Mouse (Mus musculus) neural tube, embryonic 14.5 days (tissue): ENCODE measurements around the gene Knl1. TPM values are rescaled to one million over a fixed set of nuclear protein-coding genes. Genes with fewer than 3 reads are reported as not detected.
"Not testable (repeated sequence)": the region's sequence is repeated elsewhere in the genome, so short reads cannot be mapped to it uniquely, and the experiment has no call there.

ENCODE experiments used
- ATAC-seq: fragments of 200-750 bp; cut with Nextera tagmentation; 2 replicates; pipeline ENCODE4 v1.8.0; 2017; ENCODE audit warnings: low read depth, mild to moderate bottlenecking, moderate TSS enrichment, moderate library complexity
- H3K27ac ChIP-seq: fragments of 300-500 bp; sonication (generic); 2 replicates; pipeline ENCODE4 v1.5.1; 2014; ENCODE audit warnings: low read depth, mild to moderate bottlenecking, control low read depth, low read length, moderate library complexity, mixed read lengths
- H3K27me3 ChIP-seq: fragments of 300-500 bp; sonication (generic); 2 replicates; pipeline ENCODE4 v1.6.1; 2014; ENCODE audit warnings: low read length; ENCODE audit not compliant: control insufficient read depth, insufficient read depth
- H3K36me3 ChIP-seq: fragments of 300-500 bp; sonication (generic); 2 replicates; pipeline ENCODE4 v1.6.1; 2014; ENCODE audit warnings: low read length, mixed read lengths; ENCODE audit not compliant: control insufficient read depth, insufficient read depth
- H3K4me1 ChIP-seq: fragments of 300-500 bp; sonication (generic); 2 replicates; pipeline ENCODE4 v1.6.1; 2014; ENCODE audit warnings: low read length; ENCODE audit not compliant: control insufficient read depth, insufficient read depth
- H3K4me2 ChIP-seq: fragments of 300-500 bp; sonication (generic); 2 replicates; pipeline ENCODE4 v1.6.1; 2014; ENCODE audit warnings: mild to moderate bottlenecking, low read depth, low read length, control low read depth
- H3K4me3 ChIP-seq: fragments of 300-500 bp; sonication (generic); 2 replicates; pipeline ENCODE4 v1.5.1; 2014; ENCODE audit warnings: low read depth, low read length, control low read depth, mixed read lengths
- H3K9ac ChIP-seq: fragments of 300-500 bp; sonication (generic); replicated peaks from 2 replicates; pipeline ENCODE4 v1.6.1; 2014; ENCODE audit warnings: low read depth, mild to moderate bottlenecking, control low read depth, low read length, mixed read lengths
- H3K9me3 ChIP-seq: fragments of 300-500 bp; sonication (generic); 2 replicates; pipeline ENCODE4 v1.6.1; 2016; ENCODE audit warnings: low read length; ENCODE audit not compliant: control insufficient read depth
- WGBS: fragments of 180-500 bp; shearing (Covaris S2); extraction: QIAGEN DNeasy Blood & Tissue Kit; methylation state at CpG from one replicate; pipeline ENCODE4 v1.1.7; 2014; 5-methylcytosine and 5-hydroxymethylcytosine counted together
- polyA plus RNA-seq: library from polyadenylated mRNA; unstranded; fragments of >200 nt; fragmentation: Nextera tagmentation; extraction: Ambion mirVana; gene quantifications from 2 replicates; pipeline ENCODE4 v1.2.1, GENCODE M21; 2014

Gene Knl1
- 2.9 and 4.9 TPM in 2 replicates for polyA plus RNA-seq

DNA sequence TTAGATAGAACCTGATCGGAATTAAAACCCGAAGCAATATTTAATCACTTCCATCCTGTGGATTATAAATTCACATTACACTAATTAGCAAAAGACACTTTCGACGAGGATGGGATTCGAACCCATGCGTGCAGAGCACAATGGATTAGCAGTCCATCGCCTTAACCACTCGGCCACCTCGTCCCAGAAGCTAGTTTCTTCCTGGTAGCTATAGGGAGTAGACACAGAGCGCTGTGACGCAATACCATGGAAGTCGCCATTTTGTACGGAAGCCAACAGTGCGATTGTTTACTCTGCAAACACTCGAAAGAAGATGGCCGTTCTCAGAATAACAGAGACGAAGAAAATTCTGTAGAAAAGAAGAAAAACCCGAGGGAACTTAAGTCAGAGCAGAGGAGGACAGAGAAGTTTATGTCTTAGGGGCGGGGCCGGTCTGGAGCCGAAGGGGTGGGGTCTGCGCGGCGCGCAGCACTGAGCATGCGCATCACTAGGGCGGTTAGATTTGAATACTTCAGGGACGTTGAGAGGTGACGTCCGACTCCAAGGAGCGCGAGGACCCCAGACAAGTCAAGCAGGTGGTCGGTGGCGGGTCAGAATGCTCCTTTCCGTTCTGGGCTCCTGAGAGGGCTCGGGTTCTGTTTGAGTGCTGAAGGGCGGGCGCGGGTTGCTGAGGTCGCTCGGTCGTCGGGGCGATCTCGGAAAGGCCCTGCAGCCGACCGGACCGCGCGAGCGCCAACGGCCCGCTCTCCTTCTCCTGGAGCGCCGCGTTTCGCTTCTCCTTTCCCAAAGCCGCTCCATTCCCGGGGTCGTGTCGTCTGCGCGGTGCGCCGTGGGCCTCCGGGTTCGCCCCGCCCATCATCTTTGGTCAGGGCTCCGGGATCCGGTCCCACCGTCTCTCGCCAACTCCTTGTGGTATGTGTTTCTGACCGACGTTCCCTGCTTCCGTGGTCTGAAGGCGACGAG lies at the start of gene Knl1:
Gene Knl1 (plus strand): TSS at position 471 of the 963 bp plus-strand sequence.
- H3K4me3 ChIP-seq = peak within 1 kb of the TSS; percentile 69
- ATAC-seq = peak; percentile 96
- H3K27ac ChIP-seq = peak within 1 kb of the TSS; percentile 82
- peak within 1 kb of the TSS; percentile 52 for H3K4me2 ChIP-seq
- peak within 1 kb of the TSS; percentile 47 for H3K9ac ChIP-seq
- no peaks in the 10 kb centered on the region for H3K9me3 ChIP-seq
- H3K4me1 ChIP-seq = no peaks in the 10 kb centered on the region
- H3K36me3 ChIP-seq = no peaks in the 10 kb centered on the region
- WGBS = under 1% methylated on average over 77 of the region's 77 CpGs
- no peaks in the 10 kb centered on the region for H3K27me3 ChIP-seq

GRCm38 (mm10) chr2:118998115-118998866 lies 48.6 kb upstream of the Knl1 start:
- 80% methylated on average over 6 of the region's 6 CpGs for WGBS
- no peak overlapping the region for H3K9ac ChIP-seq
- H3K27me3 ChIP-seq = no peaks in the 10 kb centered on the region
- no peaks in the 10 kb centered on the region for H3K36me3 ChIP-seq
- no peak overlapping the region for H3K4me2 ChIP-seq
- ATAC-seq = no peak
- H3K4me1 ChIP-seq = peaks cover 9% of the 10 kb centered on the region; the same call in 1 of the 2 replicates
- no peak overlapping the region for H3K4me3 ChIP-seq
- no peak overlapping the region for H3K27ac ChIP-seq
- H3K9me3 ChIP-seq = no peaks in the 10 kb centered on the region

- 61% methylated on average over 3 of the region's 3 CpGs for WGBS
- no peaks in the 10 kb centered on the region for H3K27me3 ChIP-seq
- no peaks in the 10 kb centered on the region for H3K9me3 ChIP-seq
- H3K4me3 ChIP-seq = no peak overlapping the region
- no peak overlapping the region for H3K9ac ChIP-seq
- H3K4me1 ChIP-seq = peaks cover 9% of the 10 kb centered on the region; the same call in 1 of the 2 replicates
- H3K36me3 ChIP-seq = no peaks in the 10 kb centered on the region
- no peak for ATAC-seq
- H3K27ac ChIP-seq = no peak overlapping the region
- no peak overlapping the region for H3K4me2 ChIP-seq
Measured at GRCm38 (mm10) chr2:118999025-118999639, 47.8 kb upstream of the Knl1 start.

DNA sequence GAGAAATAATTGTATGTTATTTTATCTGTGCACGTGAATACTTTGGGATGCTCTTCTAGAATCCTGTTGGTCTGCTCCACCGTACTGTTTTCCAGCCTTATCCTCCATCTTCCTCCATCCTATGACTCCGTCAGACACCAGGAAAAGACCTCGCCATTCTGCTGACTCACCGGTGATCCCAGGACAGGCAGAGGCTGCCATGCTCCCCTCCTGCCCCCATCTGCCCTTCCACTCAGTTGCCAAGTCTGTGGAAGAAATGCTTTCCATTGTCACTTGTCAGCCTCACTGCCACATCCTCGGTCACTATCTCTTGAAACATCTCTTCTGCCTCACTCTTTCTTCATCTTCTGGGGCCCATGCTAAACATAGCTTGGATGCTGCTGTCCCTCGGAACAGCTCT lies 40.0 kb upstream of the Knl1 start:
- no peak overlapping the region for H3K9ac ChIP-seq
- no peak overlapping the region for H3K27ac ChIP-seq
- WGBS = 90% methylated on average over 7 of the region's 7 CpGs
- H3K4me1 ChIP-seq = no peaks in the 10 kb centered on the region
- no peak overlapping the region for H3K4me3 ChIP-seq
- ATAC-seq = no peak
- no peak overlapping the region for H3K4me2 ChIP-seq
- H3K9me3 ChIP-seq = no peaks in the 10 kb centered on the region
- no peaks in the 10 kb centered on the region for H3K36me3 ChIP-seq
- no peaks in the 10 kb centered on the region for H3K27me3 ChIP-seq

DNA sequence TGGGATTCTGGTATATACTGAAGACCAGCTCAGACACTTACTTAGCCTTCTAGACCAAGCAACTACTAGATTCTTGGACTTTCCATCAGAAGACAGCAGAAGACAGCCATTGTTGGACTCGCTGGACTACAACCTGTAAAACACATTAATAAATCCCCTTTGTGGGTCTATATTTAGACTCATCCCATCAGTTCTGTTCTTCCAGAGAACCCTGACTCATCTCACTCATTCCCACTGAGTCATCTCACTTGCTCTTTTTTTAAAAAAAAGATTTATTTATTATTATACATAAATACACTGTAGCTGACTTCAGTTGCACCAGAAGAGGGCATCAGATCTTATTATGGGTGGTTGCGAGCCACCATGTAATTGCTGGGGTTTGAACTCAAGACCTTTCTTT lies 37.5 kb upstream of the Knl1 start:
- no peak overlapping the region for H3K9ac ChIP-seq
- no peaks in the 10 kb centered on the region for H3K4me1 ChIP-seq
- no peaks in the 10 kb centered on the region for H3K9me3 ChIP-seq
- ATAC-seq = no peak
- no peaks in the 10 kb centered on the region for H3K27me3 ChIP-seq
- H3K36me3 ChIP-seq = no peaks in the 10 kb centered on the region
- no peak overlapping the region for H3K4me3 ChIP-seq
- 94% methylated on average over 2 of the region's 2 CpGs for WGBS
- H3K4me2 ChIP-seq = no peak overlapping the region
- no peak overlapping the region for H3K27ac ChIP-seq

DNA sequence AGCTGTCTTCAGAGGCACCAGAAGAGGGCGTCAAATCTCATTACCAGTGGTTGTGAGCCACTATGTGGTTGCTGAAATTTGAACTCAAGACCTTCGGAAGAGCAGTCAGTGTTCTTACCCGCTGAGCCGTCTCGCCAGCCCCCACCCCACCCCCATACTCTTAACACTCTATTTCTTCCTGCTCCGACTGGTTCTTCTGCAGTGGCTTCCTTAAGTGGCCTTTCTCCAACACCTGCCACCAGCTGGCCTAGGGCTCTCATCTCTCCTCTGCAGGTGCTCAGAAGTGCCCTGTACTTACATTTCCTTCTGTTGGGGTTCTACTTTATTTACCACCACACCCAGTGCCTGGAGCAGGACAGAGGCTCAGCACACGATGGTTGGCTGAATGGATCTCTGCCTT lies 31.9 kb upstream of the Knl1 start:
- H3K9me3 ChIP-seq = no peaks in the 10 kb centered on the region
- no peak overlapping the region for H3K27ac ChIP-seq
- H3K9ac ChIP-seq = no peak overlapping the region
- H3K4me2 ChIP-seq = no peak overlapping the region
- H3K27me3 ChIP-seq = no peaks in the 10 kb centered on the region
- H3K4me1 ChIP-seq = peaks cover 5% of the 10 kb centered on the region
- no peak for ATAC-seq
- 82% methylated on average over 7 of the region's 7 CpGs for WGBS
- no peaks in the 10 kb centered on the region for H3K36me3 ChIP-seq
- H3K4me3 ChIP-seq = no peak overlapping the region

DNA sequence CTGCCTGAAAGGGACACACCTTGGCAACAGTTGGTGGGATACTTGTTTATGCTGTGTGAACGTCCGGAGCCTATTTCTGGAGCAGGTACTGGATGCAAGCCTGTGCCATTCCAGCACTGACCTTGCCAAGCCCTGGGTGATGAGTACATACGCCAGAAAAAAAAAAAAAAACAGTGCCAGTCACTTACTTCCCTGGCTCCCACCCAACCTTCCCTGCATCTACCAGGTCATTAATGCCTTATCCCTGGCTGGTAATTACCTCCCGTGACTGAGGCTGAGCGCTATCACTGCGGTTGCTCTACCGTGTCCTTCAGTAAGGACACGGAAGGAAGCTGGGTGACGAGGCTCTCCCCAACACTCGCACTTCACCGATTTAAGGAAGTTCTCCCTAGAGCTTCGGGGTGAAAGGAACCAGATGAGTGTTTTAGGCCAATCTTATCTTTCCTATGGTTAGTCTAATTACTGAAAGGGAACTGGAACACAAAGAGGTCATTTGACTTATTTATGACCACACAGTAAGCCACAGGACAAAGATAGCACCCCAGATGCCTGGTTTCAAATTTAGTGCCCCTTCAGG lies 31.2 kb upstream of the Knl1 start:
- no peak for ATAC-seq
- Histone ChIP-seq H3K4me3 (no peak overlapping the region), H3K4me1 (peaks cover 5% of the 10 kb centered on the region), H3K9me3 (no peaks in the 10 kb centered on the region), H3K27me3 (no peaks in the 10 kb centered on the region), H3K4me2 (no peak overlapping the region), H3K36me3 (no peaks in the 10 kb centered on the region), H3K27ac (no peak overlapping the region), H3K9ac (no peak overlapping the region)
- WGBS = 41% methylated on average over 12 of the region's 12 CpGs

- not testable (repeated sequence) for H3K9ac ChIP-seq, H3K27ac ChIP-seq, ATAC-seq, H3K36me3 ChIP-seq, H3K4me3 ChIP-seq, H3K4me2 ChIP-seq, H3K27me3 ChIP-seq, H3K9me3 ChIP-seq, H3K4me1 ChIP-seq
- WGBS = 85% methylated on average over 4 of the region's 4 CpGs
Measured at GRCm38 (mm10) chr2:119016312-119016711, 30.6 kb upstream of the Knl1 start.
